Mouse (Mus musculus) kidney, postnatal 0 days (tissue): ENCODE data around the gene Hist1h4f. TPM values are rescaled to one million over a fixed set of nuclear protein-coding genes. Genes with fewer than 3 reads are reported as not detected.
A peak's percentile ranks its signal among the peaks of the same experiment; 100 is the strongest.
"Not testable (repeated sequence)": the region's sequence is repeated elsewhere in the genome, so short reads cannot be mapped to it uniquely, and the experiment has no call there.

Source experiments
- ATAC-seq: fragments of 200-750 bp; cut with Nextera tagmentation; replicated peaks from 2 replicates; pipeline ENCODE4 v1.8.0; 2017; ENCODE audit warnings: low read depth, moderate number of reproducible peaks, moderate TSS enrichment, moderate library complexity; ENCODE audit not compliant: low FRiP score
- DNase-seq: peaks from one replicate; pipeline ENCODE4 v3.0.0-alpha.2; 2016; ENCODE audit warnings: low spot score
- H3K27ac ChIP-seq: fragments of 300-500 bp; sonication (generic); 2 replicates; pipeline ENCODE4 v1.5.1; 2014; ENCODE audit warnings: mild to moderate bottlenecking
- H3K27me3 ChIP-seq: fragments of 300-500 bp; sonication (generic); 2 replicates; pipeline ENCODE4 v1.6.1; 2014; ENCODE audit warnings: low read length, mixed read lengths; ENCODE audit not compliant: insufficient read depth
- H3K36me3 ChIP-seq: fragments of 300-500 bp; sonication (generic); 2 replicates; pipeline ENCODE4 v1.6.1; 2014; ENCODE audit warnings: low read length, mixed read lengths; ENCODE audit not compliant: insufficient read depth
- H3K4me1 ChIP-seq: fragments of 300-500 bp; sonication (generic); replicated peaks from 2 replicates; pipeline ENCODE4 v1.6.1; 2014; ENCODE audit warnings: antibody characterized with exemption, low read length, mixed read lengths; ENCODE audit not compliant: insufficient read depth
- H3K4me2 ChIP-seq: fragments of 300-500 bp; sonication (generic); 2 replicates; pipeline ENCODE4 v1.6.1; 2014; ENCODE audit warnings: mild to moderate bottlenecking, low read length, moderate library complexity, mixed read lengths
- H3K4me3 ChIP-seq: fragments of 300-500 bp; sonication (generic); replicated peaks from 2 replicates; pipeline ENCODE4 v1.5.1; 2014; ENCODE audit warnings: low read depth, low read length
- H3K9ac ChIP-seq: fragments of 300-500 bp; sonication (generic); 2 replicates; pipeline ENCODE4 v1.6.1; 2014; ENCODE audit warnings: low read depth, low read length
- H3K9me3 ChIP-seq: fragments of 300-500 bp; sonication (generic); replicated peaks from 2 replicates; pipeline ENCODE4 v1.6.1; 2016; ENCODE audit warnings: low read length, inconsistent platforms, mixed read lengths
- CTCF ChIP-seq: IDR thresholded peaks from 2 replicates; pipeline ENCODE4 v1.5.1; 2016; ENCODE audit warnings: antibody characterized with exemption, low read depth, mild to moderate bottlenecking, moderate library complexity
- WGBS: fragments of 180-500 bp; shearing (Covaris S2); extraction: QIAGEN DNeasy Blood & Tissue Kit; methylation state at CpG from one replicate; pipeline ENCODE4 v1.1.7; 2014; 5-methylcytosine and 5-hydroxymethylcytosine counted together
- polyA plus RNA-seq: library from polyadenylated mRNA; unstranded; fragments of >200 nt; fragmentation: Nextera tagmentation; extraction: Ambion mirVana; gene quantifications from 2 replicates; pipeline ENCODE4 v1.2.1, GENCODE M21; 2015

Hist1h4f gene
- polyA plus RNA-seq, 1 experiment from 2014 or later, result 0.58 TPM

GRCm38 (mm10) chr13:23572218-23573033 is 21.0 kb upstream of the Hist1h4f start:
- H3K4me2 ChIP-seq, result peak overlapping the region; percentile 64
- H3K9me3 ChIP-seq, result no peaks in the 10 kb centered on the region
- H3K4me1 ChIP-seq, result peaks cover 13% of the 10 kb centered on the region; the same call in 1 of the 2 replicates
- peak overlapping the region; percentile 48 for H3K4me3 ChIP-seq
- TF ChIP-seq CTCF, result no peak
- H3K9ac ChIP-seq, result peak overlapping the region; percentile 47
- no peaks in the 10 kb centered on the region for H3K36me3 ChIP-seq
- DNase-seq, result peak; percentile 58
- H3K27ac ChIP-seq, result peak overlapping the region; percentile 95
- WGBS, result 19% methylated on average over 2 of the region's 2 CpGs
- H3K27me3 ChIP-seq, result no peaks in the 10 kb centered on the region
- no peak for ATAC-seq

- not testable (repeated sequence) for H3K9me3 ChIP-seq, ATAC-seq, H3K36me3 ChIP-seq, H3K27me3 ChIP-seq
- peak overlapping the region; percentile 95 for H3K27ac ChIP-seq
- 1% methylated on average over 9 of the region's 34 CpGs for WGBS
- peak overlapping the region; percentile 64 for H3K4me2 ChIP-seq
- H3K9ac ChIP-seq, result peak overlapping the region; percentile 47
- H3K4me1 ChIP-seq, result peaks cover 12% of the 10 kb centered on the region; the same call in 1 of the 2 replicates
- peak overlapping the region; percentile 48 for H3K4me3 ChIP-seq
- DNase-seq, result peak; percentile 48
These were observed 20.2 kb upstream of the Hist1h4f start for GRCm38 (mm10) chr13:23571504-23572217.

DNA sequence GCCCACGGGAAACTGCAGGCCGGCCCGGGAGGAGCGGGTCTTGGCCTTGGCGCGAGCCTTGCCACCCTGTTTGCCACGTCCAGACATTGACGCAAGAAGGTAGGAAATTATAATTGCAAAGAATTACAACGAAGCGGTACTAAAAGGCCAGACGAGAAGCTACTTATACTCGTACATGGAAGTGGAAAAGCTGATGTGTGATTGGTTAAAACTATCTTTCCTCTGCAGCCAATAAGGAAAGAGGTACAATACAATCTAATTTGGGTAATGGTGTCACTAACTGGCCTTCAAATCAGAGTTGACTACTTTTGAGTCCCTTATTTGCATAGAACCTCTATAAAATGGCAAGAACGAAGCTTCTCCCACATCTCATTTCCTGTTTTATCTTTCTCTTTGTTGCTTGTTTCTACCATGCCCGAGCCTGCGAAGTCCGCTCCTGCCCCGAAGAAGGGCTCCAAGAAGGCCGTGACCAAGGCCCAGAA is 19.6 kb upstream of the Hist1h4f start, which contains the start of the genes Hist1h2ae and Hist1h2bg:
TSS of gene Hist1h2ae (minus strand) at position 199 of the 482 bp plus-strand sequence.
TSS of gene Hist1h2bg (plus strand) at position 375 of the 482 bp plus-strand sequence.
- H3K27ac ChIP-seq, result peak within 1 kb of the TSS; percentile 95
- DNase-seq, result peak; percentile 99
- under 1% methylated on average over 18 of the region's 18 CpGs for WGBS
- peak within 1 kb of the TSS; percentile 64 for H3K4me2 ChIP-seq
- peak within 1 kb of the TSS; percentile 55 for H3K9ac ChIP-seq
- H3K4me3 ChIP-seq, result peak within 1 kb of the TSS; percentile 48
- H3K27me3 ChIP-seq, result no peaks in the 10 kb centered on the region
- H3K9me3 ChIP-seq, result no peaks in the 10 kb centered on the region
- peak; percentile 86 for ATAC-seq
- 0 out of 2 replicates have a peak, but pooled peaks cover 7% of the 10 kb centered on the region for H3K4me1 ChIP-seq
- TF ChIP-seq CTCF, result no peak
- H3K36me3 ChIP-seq, result no peaks in the 10 kb centered on the region

- not testable (repeated sequence) for H3K4me1 ChIP-seq, H3K9me3 ChIP-seq, H3K27me3 ChIP-seq, DNase-seq, H3K36me3 ChIP-seq
- Histone ChIP-seq H3K4me3 (peak overlapping the region; percentile 48), H3K27ac (peak overlapping the region; percentile 95), H3K9ac (peak overlapping the region; percentile 55; the same call in 1 of the 2 replicates), H3K4me2 (peak overlapping the region; percentile 64)
- ATAC-seq, result peak; percentile 8; the same call in 1 of the 2 replicates
- 2% methylated on average over 21 of the region's 41 CpGs for WGBS
These were observed 19.0 kb upstream of the Hist1h4f start for GRCm38 (mm10) chr13:23570261-23571021.

DNA sequence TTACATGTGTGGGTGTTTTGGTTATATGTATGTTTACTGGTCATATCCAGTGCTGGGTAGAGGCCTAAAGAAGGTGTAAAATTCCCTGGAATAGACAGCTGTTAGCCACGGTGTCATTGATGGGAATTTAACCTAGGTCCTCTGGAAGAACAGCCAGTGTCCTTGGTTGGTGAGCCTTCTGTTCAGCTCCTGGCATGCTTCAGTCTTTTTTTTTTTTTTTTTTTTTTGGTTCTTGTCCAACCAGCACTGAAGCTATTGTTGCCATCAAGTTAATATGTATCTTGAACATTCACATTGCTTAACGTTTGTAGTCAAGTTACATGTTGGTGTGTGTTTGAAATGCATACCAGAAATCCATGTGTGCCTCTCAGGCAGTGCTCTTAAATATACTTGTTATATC is 13.0 kb upstream of the Hist1h4f start:
- WGBS, result 77% methylated on average over 2 of the region's 2 CpGs
- no peaks in the 10 kb centered on the region for H3K36me3 ChIP-seq
- no peak for DNase-seq
- no peak for TF ChIP-seq CTCF
- no peaks in the 10 kb centered on the region for H3K27me3 ChIP-seq
- H3K9ac ChIP-seq, result no peak overlapping the region
- no peak overlapping the region for H3K27ac ChIP-seq
- ATAC-seq, result no peak
- H3K4me2 ChIP-seq, result no peak overlapping the region
- H3K4me1 ChIP-seq, result no peaks in the 10 kb centered on the region
- H3K9me3 ChIP-seq, result no peaks in the 10 kb centered on the region
- no peak overlapping the region for H3K4me3 ChIP-seq
